Mouse (Mus musculus): ENCODE measurements around the gene Trim56. TPM values are rescaled to one million over a fixed set of nuclear protein-coding genes. Genes with fewer than 3 reads are reported as not detected.

The Trim56 gene
- polyA plus RNA-seq (2012; rRNA removed), result 3.0 and 3.7 TPM in 2 replicates

DNA sequence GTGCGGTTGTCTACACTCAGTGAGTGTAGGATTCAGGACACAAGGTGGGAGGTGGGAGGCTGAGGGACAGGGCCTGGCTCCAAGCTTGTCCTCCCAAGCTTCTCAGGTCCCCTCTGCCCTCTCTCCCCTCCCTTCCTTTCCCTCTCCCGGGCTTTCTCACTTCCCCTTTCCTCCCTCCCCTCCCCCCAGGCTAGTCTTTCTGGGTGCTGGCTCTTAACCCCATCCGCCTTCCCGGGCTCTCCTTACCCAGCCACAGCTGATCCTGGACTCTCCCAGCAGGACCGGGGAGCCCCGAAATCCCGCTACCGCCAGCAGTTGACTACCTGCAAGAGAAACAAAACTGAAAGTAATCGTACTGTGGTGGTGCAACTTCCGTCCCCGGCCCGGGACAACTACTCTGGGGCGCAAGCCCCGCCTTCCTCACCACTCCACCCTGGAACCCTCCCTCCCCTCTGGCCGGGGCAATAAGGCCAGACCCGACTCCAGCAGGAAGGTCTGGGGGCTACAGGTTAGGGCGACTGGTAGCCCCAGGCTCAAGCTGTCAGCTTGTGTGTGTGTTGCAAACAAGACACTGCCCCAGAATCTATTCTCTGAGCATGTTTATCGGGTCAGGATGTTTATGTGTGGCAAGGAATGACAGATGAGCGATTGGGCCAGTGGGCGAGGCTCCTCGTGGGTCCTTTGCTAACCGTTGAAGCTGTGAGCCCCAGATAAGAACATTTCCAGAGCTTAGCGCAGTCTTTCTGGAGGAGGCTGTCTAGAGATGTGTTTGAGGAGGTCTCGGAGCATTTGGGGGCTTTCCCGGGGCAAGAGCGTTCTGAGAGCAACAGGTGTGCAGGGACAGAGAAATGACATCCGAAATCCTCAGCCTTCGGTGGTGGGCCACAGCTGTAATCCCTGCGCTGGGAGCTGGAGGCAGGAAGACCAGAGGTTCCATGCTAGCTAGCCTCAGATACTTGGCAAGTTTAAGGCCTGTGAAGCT is at the start of gene Trim56:
Gene Trim56 (minus strand): TSS at position 344 of the 982 bp plus-strand sequence.

DNA sequence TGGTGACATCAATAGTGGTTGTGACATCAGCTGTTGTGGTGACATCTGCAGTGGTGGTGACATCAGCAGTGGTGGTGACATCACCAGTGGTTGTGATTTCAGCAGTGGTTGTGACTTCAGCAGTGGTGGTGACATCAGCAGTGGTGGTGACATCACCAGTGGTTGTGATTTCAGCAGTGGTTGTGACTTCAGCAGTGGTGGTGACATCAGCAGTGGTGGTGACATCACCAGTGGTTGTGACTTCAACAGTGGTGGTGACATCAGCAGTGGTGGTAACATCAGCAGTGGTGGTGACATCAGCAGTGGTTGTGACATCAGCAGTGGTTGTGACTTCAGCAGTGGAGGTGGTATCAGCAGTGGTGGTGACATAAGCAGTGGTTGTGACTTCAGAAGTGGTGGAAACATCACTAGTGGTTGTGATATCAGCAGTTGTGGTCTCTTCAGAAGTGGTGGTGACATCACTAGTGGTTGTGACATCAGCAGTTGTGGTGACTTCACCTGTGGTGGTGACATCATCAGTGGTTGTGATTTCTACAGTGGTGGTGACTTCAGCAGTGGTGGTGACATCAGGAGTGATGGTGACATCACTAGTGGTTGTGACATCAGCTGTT is 33.4 kb upstream of the Trim56 start, which contains the start of gene Muc3:
Gene Muc3 (minus strand): TSS at position 51 of the 611 bp plus-strand sequence.

DNA sequence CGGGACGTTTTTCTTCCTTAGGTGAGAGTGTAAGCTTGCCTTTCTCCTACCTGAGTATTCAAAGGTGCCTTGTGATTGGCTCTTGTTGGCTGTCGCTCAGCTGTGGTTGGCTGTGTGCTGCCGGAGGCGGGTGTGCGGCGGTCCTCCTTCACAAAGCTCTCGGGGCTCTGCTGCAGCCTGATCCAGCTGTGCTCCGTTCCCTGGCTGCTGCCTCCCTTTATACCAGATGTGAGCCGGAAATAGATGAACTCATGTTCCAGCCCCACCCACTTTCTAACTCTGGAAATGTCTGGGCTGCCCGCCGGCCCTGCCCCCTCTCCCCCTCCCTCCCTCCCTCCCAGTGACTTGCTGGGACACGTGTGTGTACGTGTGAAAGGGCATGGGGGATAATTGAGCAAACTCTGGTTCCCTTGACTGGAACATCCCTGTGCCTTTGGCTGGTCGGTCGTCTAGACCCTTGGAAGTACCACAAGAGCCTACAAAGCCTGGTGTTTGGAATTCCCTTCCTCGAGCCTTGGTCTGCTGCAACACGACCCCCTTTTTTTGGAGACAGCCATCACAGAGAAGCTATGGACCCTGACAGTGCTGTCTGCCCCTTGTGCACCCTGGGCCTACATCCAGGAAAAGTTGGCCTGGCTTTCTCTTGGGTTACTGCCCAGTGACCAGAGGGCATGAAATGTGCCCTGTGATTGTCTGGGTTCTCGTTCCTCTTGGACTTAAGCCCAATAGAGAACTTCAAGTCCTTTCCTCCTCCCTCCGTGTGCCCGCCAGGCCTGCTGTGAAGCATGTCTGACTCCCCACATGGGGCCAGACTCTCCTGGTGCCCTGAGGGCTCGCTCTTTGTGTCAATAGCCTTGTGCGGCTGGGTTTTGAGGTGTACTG is 43.7 kb downstream of the Trim56 start, which contains the start of gene Serpine1:
Gene Serpine1 (minus strand): TSS at position 190 of the 882 bp plus-strand sequence.

Other genes with a start within 250 kb of the Trim56 start
- gene Col26a1, start 233.0 kb downstream of the Trim56 start, polyA plus RNA-seq (2012; rRNA removed), result 73.8 and 135 TPM in 2 replicates
- gene Ift22, start 208.1 kb downstream of the Trim56 start, polyA plus RNA-seq (2012; rRNA removed), result 49.8 and 57.5 TPM in 2 replicates
- gene Fis1, start 162.9 kb downstream of the Trim56 start, polyA plus RNA-seq (2012; rRNA removed), result 282 and 315 TPM in 2 replicates
- 0.52 and 0.92 TPM in 2 replicates for gene Cldn15, start 149.6 kb downstream of the Trim56 start, polyA plus RNA-seq (2012; rRNA removed)
- gene Plod3, start 129.2 kb downstream of the Trim56 start, polyA plus RNA-seq (2012; rRNA removed), result 63.1 and 65.2 TPM in 2 replicates
- 68.7 and 98.2 TPM in 2 replicates for gene Znhit1, start 128.2 kb downstream of the Trim56 start, polyA plus RNA-seq (2012; rRNA removed)
- gene Vgf, start 89.8 kb downstream of the Trim56 start, polyA plus RNA-seq (2012; rRNA removed), result 0.83 and 1.0 TPM in 2 replicates
- 106 and 146 TPM in 2 replicates for gene Ap1s1, start 70.1 kb downstream of the Trim56 start, polyA plus RNA-seq (2012; rRNA removed)
- gene Serpine1, start 43.9 kb downstream of the Trim56 start, polyA plus RNA-seq (2012; rRNA removed), result 0.54 and 1.7 TPM in 2 replicates
- gene Muc3, start 33.1 kb upstream of the Trim56 start, polyA plus RNA-seq (2012; rRNA removed), result 0.05 TPM in 1 of 2 replicates, not detected in the other
- 0.10 and 0.31 TPM in 2 replicates for gene Muc3a, start 96.2 kb upstream of the Trim56 start, polyA plus RNA-seq (2012; rRNA removed)
- gene Ache, start 171.3 kb upstream of the Trim56 start, polyA plus RNA-seq (2012; rRNA removed), result 6.4 and 10.2 TPM in 2 replicates
- 7.3 and 10.1 TPM in 2 replicates for gene Ufsp1, start 178.4 kb upstream of the Trim56 start, polyA plus RNA-seq (2012; rRNA removed)
- gene Srrt, start 191.5 kb upstream of the Trim56 start, polyA plus RNA-seq (2012; rRNA removed), result 306 and 565 TPM in 2 replicates
- gene Trip6, start 198.2 kb upstream of the Trim56 start, polyA plus RNA-seq (2012; rRNA removed), result 54.4 and 56.7 TPM in 2 replicates
- gene Slc12a9, start 217.4 kb upstream of the Trim56 start, polyA plus RNA-seq (2012; rRNA removed), result 16.4 and 17.4 TPM in 2 replicates
- 37.9 and 63.6 TPM in 2 replicates for gene Ephb4, start 233.9 kb upstream of the Trim56 start, polyA plus RNA-seq (2012; rRNA removed)

Data from central nervous system, embryonic 11.5 days (tissue).